Mouse (Mus musculus): ENCODE results near the gene Apol8. TPM values are rescaled to one million over a fixed set of nuclear protein-coding genes. Genes with fewer than 3 reads are reported as not detected.

Gene Apol8
- polyA plus RNA-seq (2015; fragmentation: Nextera tagmentation; extraction: Ambion mirVana) = 0.06 and 0.26 TPM in 2 replicates

- Histone ChIP-seq H3K9me3 (ENCODE audit: low read length) (no peaks in the 10 kb centered on the region), H3K4me2 (replicated peaks; ENCODE audit: low read depth, low read length) (no peak within 1 kb of the TSS), H3K27ac (ENCODE audit: low read length) (no peak within 1 kb of the TSS), H3K9ac (replicated peaks; ENCODE audit: low read depth) (no peak within 1 kb of the TSS), H3K4me1 (ENCODE audit: insufficient read depth, low read depth, low read length) (no peaks in the 10 kb centered on the region), H3K36me3 (ENCODE audit: insufficient read depth, low read length) (peaks cover 10% of the 10 kb centered on the region), H3K4me3 (ENCODE audit: low read depth, low read length) (no peak within 1 kb of the TSS), H3K27me3 (replicated peaks; ENCODE audit: insufficient read depth, low read length) (no peaks in the 10 kb centered on the region)
- DNase-seq (ENCODE audit: low spot score) (peak; percentile 69), ATAC-seq (peak; percentile 55)
- TF ChIP-seq CTCF (IDR thresholded peaks at IDR 0.05) (peak; percentile 94), EP300 (IDR thresholded peaks at IDR 0.05) (no peak)
- 7% methylated on average over 9 of the region's 9 CpGs for WGBS
These were observed at the start of gene Apol8 for GRCm38 (mm10) chr15:77756848-77757247. Gene Apol8 (minus strand): TSS chr15:77757003.

GRCm38 (mm10) chr15:77805657-77806056 is 48.9 kb upstream of the Apol8 start:
- Histone ChIP-seq H3K27ac (ENCODE audit: low read length) (0 out of 2 replicates have a peak overlapping the region, but pooled peaks have one; percentile 57), H3K4me1 (ENCODE audit: insufficient read depth, low read depth, low read length) (peaks cover 11% of the 10 kb centered on the region; the same call in 1 of the 2 replicates), H3K27me3 (replicated peaks; ENCODE audit: insufficient read depth, low read length) (no peaks in the 10 kb centered on the region), H3K9ac (replicated peaks; ENCODE audit: low read depth) (no peak overlapping the region), H3K36me3 (ENCODE audit: insufficient read depth, low read length) (peaks cover 54% of the 10 kb centered on the region; the same call in 1 of the 2 replicates), H3K9me3 (ENCODE audit: low read length) (no peaks in the 10 kb centered on the region), H3K4me2 (replicated peaks; ENCODE audit: low read depth, low read length) (no peak overlapping the region), H3K4me3 (ENCODE audit: low read depth, low read length) (no peak overlapping the region)
- WGBS = 84% methylated on average over 4 of the region's 4 CpGs
- no peak for DNase-seq (ENCODE audit: low spot score)
- TF ChIP-seq EP300 (IDR thresholded peaks at IDR 0.05) (no peak), CTCF (IDR thresholded peaks at IDR 0.05) (no peak)
- ATAC-seq = no peak

GRCm38 (mm10) chr15:77804949-77805348 is 48.1 kb upstream of the Apol8 start:
- H3K9me3 ChIP-seq (ENCODE audit: low read length) = no peaks in the 10 kb centered on the region
- peaks cover 16% of the 10 kb centered on the region; the same call in 1 of the 2 replicates for H3K4me1 ChIP-seq (ENCODE audit: insufficient read depth, low read depth, low read length)
- H3K27me3 ChIP-seq (replicated peaks; ENCODE audit: insufficient read depth, low read length) = no peaks in the 10 kb centered on the region
- peak overlapping the region; percentile 40 for H3K27ac ChIP-seq (ENCODE audit: low read length)
- ATAC-seq = no peak
- H3K4me3 ChIP-seq (ENCODE audit: low read depth, low read length) = no peak overlapping the region
- DNase-seq (ENCODE audit: low spot score) = no peak
- no peak overlapping the region for H3K4me2 ChIP-seq (replicated peaks; ENCODE audit: low read depth, low read length)
- H3K9ac ChIP-seq (replicated peaks; ENCODE audit: low read depth) = no peak overlapping the region
- TF ChIP-seq EP300 (IDR thresholded peaks at IDR 0.05) (no peak), CTCF (IDR thresholded peaks at IDR 0.05) (no peak)
- H3K36me3 ChIP-seq (ENCODE audit: insufficient read depth, low read length) = peaks cover 54% of the 10 kb centered on the region; the same call in 1 of the 2 replicates
- WGBS = 54% methylated on average over 9 of the region's 9 CpGs

DNA sequence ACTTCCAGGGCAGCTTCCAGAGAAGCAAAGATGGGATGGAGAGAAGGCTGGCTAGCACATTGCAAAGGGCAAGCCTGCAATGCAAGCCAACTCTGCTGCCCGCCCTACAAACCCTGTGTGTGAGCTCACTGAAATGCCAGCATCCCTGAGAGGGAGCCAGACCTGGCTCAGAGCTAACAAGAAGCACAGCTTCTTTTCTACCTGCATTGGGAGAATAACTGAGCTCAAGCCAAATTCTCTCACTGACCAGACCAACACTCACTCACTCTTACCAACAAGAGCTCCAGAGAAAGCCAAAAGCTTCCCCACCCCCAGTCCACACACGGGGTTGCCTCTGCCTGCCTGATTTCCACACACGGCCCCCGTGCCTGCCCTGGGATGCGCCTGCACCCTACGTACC is 47.7 kb upstream of the Apol8 start:
- ATAC-seq (no peak), DNase-seq (ENCODE audit: low spot score) (no peak)
- H3K9me3 ChIP-seq (ENCODE audit: low read length) = no peaks in the 10 kb centered on the region
- 73% methylated on average over 6 of the region's 6 CpGs for WGBS
- H3K27me3 ChIP-seq (replicated peaks; ENCODE audit: insufficient read depth, low read length) = no peaks in the 10 kb centered on the region
- TF ChIP-seq CTCF (IDR thresholded peaks at IDR 0.05) = no peak
- no peak for TF ChIP-seq EP300 (IDR thresholded peaks at IDR 0.05)
- no peak overlapping the region for H3K4me2 ChIP-seq (replicated peaks; ENCODE audit: low read depth, low read length)
- no peak overlapping the region for H3K4me3 ChIP-seq (ENCODE audit: low read depth, low read length)
- no peak overlapping the region for H3K9ac ChIP-seq (replicated peaks; ENCODE audit: low read depth)
- peaks cover 21% of the 10 kb centered on the region; the same call in 1 of the 2 replicates for H3K4me1 ChIP-seq (ENCODE audit: insufficient read depth, low read depth, low read length)
- peaks cover 54% of the 10 kb centered on the region; the same call in 1 of the 2 replicates for H3K36me3 ChIP-seq (ENCODE audit: insufficient read depth, low read length)
- peak overlapping the region; percentile 40 for H3K27ac ChIP-seq (ENCODE audit: low read length)

GRCm38 (mm10) chr15:77803747-77804146 is 46.9 kb upstream of the Apol8 start:
- no peaks in the 10 kb centered on the region for H3K27me3 ChIP-seq (replicated peaks; ENCODE audit: insufficient read depth, low read length)
- WGBS = 67% methylated on average over 3 of the region's 3 CpGs
- no peak overlapping the region for H3K4me3 ChIP-seq (ENCODE audit: low read depth, low read length)
- TF ChIP-seq CTCF (IDR thresholded peaks at IDR 0.05) = no peak
- TF ChIP-seq EP300 (IDR thresholded peaks at IDR 0.05) = no peak
- no peaks in the 10 kb centered on the region for H3K9me3 ChIP-seq (ENCODE audit: low read length)
- H3K4me2 ChIP-seq (replicated peaks; ENCODE audit: low read depth, low read length) = no peak overlapping the region
- H3K36me3 ChIP-seq (ENCODE audit: insufficient read depth, low read length) = peaks cover 54% of the 10 kb centered on the region; the same call in 1 of the 2 replicates
- H3K27ac ChIP-seq (ENCODE audit: low read length) = peak overlapping the region; percentile 33
- H3K9ac ChIP-seq (replicated peaks; ENCODE audit: low read depth) = no peak overlapping the region
- no peak for DNase-seq (ENCODE audit: low spot score)
- no peak for ATAC-seq
- H3K4me1 ChIP-seq (ENCODE audit: insufficient read depth, low read depth, low read length) = peaks cover 28% of the 10 kb centered on the region; the same call in 1 of the 2 replicates

- peak overlapping the region; percentile 33 for H3K27ac ChIP-seq (ENCODE audit: low read length)
- H3K9me3 ChIP-seq (ENCODE audit: low read length) = no peaks in the 10 kb centered on the region
- no peak overlapping the region for H3K4me3 ChIP-seq (ENCODE audit: low read depth, low read length)
- peaks cover 35% of the 10 kb centered on the region for H3K4me1 ChIP-seq (ENCODE audit: insufficient read depth, low read depth, low read length)
- no peak for ATAC-seq
- WGBS = 60% methylated on average over 4 of the region's 4 CpGs
- TF ChIP-seq CTCF (IDR thresholded peaks at IDR 0.05) = peak; percentile 57
- no peak for TF ChIP-seq EP300 (IDR thresholded peaks at IDR 0.05)
- H3K27me3 ChIP-seq (replicated peaks; ENCODE audit: insufficient read depth, low read length) = no peaks in the 10 kb centered on the region
- H3K36me3 ChIP-seq (ENCODE audit: insufficient read depth, low read length) = peaks cover 53% of the 10 kb centered on the region; the same call in 1 of the 2 replicates
- DNase-seq (ENCODE audit: low spot score) = peak; percentile 39
- H3K9ac ChIP-seq (replicated peaks; ENCODE audit: low read depth) = no peak overlapping the region
- no peak overlapping the region for H3K4me2 ChIP-seq (replicated peaks; ENCODE audit: low read depth, low read length)
These were observed 46.2 kb upstream of the Apol8 start for GRCm38 (mm10) chr15:77802992-77803391.

Data from lung, postnatal 0 days (tissue).